9 mouse cellular contexts compared by ENCODE assay signal in genomic region chr12:54558106-54558505, GRCm38 (mm10).
A peak's percentile ranks its signal among the peaks of the same experiment; 100 is the strongest.
DNase-seq lines count a peak whose midpoint lies in the region; ATAC-seq and TF ChIP-seq lines count a peak whose summit lies in the region.
"Had no signal": no experiment of that assay in that cellular context is flagged by ENCODE, and none has a peak within 500 bp of the region (broad histone marks: within the 10 kb centered on the region; RNA-seq: fewer than 3 reads in every experiment).

No protein-coding gene starts in this region.

- no peak overlapping the region for H3K4me2 ChIP-seq in embryonic facial prominence, embryonic 11.5 days (ENCODE audit: low read depth, low read length)
- H3K4me2 ChIP-seq in liver, postnatal 0 days (ENCODE audit: low read depth, low read length), result no peak overlapping the region
- no peak overlapping the region for H3K4me2 ChIP-seq in neural tube, embryonic 13.5 days
- H3K4me2 ChIP-seq: midbrain, embryonic 12.5 days had no signal

- no peak overlapping the region for H3K9ac ChIP-seq in embryonic facial prominence, embryonic 11.5 days (replicated peaks; ENCODE audit: low read length)
- no peak overlapping the region for H3K9ac ChIP-seq in liver, postnatal 0 days (replicated peaks)
- H3K9ac ChIP-seq in neural tube, embryonic 13.5 days, result no peak overlapping the region
- H3K9ac ChIP-seq: midbrain, embryonic 12.5 days had no signal

- no peaks in the 10 kb centered on the region for H3K4me1 ChIP-seq in embryonic facial prominence, embryonic 11.5 days (ENCODE audit: control insufficient read depth, insufficient read depth, low read length)
- H3K4me1 ChIP-seq in embryonic facial prominence, embryonic 10.5 days, result no peaks in the 10 kb centered on the region
- H3K4me1 ChIP-seq in liver, postnatal 0 days (ENCODE audit: insufficient read depth), result no peaks in the 10 kb centered on the region
- no peaks in the 10 kb centered on the region for H3K4me1 ChIP-seq in neural tube, embryonic 13.5 days (replicated peaks)
- H3K4me1 ChIP-seq: midbrain, embryonic 12.5 days had no signal

- TF ChIP-seq EP300 in liver, postnatal 0 days (IDR thresholded peaks at IDR 0.05; ENCODE audit: low read depth), result no peak

- peak; percentile 71 for TF ChIP-seq CTCF in liver, postnatal 0 days (IDR thresholded peaks at IDR 0.05; ENCODE audit: low read depth)

- H3K27me3 ChIP-seq in embryonic facial prominence, embryonic 11.5 days (ENCODE audit: control insufficient read depth, insufficient read depth, low read length), result no peaks in the 10 kb centered on the region
- H3K27me3 ChIP-seq in embryonic facial prominence, embryonic 10.5 days (replicated peaks; ENCODE audit: low read depth, poor library complexity, severe bottlenecking), result no peaks in the 10 kb centered on the region
- H3K27me3 ChIP-seq in liver, postnatal 0 days (ENCODE audit: insufficient read depth, low read length), result no peaks in the 10 kb centered on the region
- no peaks in the 10 kb centered on the region for H3K27me3 ChIP-seq in neural tube, embryonic 13.5 days
- H3K27me3 ChIP-seq: midbrain, embryonic 12.5 days had no signal

- 52% methylated on average over 2 of the region's 2 CpGs for WGBS in embryonic facial prominence, embryonic 11.5 days
- 66% methylated on average over 2 of the region's 2 CpGs for WGBS in embryonic facial prominence, embryonic 10.5 days
- WGBS in liver, postnatal 0 days (ENCODE audit: insufficient replicate concordance), result 27% methylated on average over 2 of the region's 2 CpGs
- 18% methylated on average over 2 of the region's 2 CpGs for WGBS in neural tube, embryonic 13.5 days

- H3K27ac ChIP-seq in embryonic facial prominence, embryonic 11.5 days (replicated peaks; ENCODE audit: low read depth, low read length), result no peak overlapping the region
- no peak overlapping the region for H3K27ac ChIP-seq in embryonic facial prominence, embryonic 10.5 days (replicated peaks)
- H3K27ac ChIP-seq in liver, postnatal 0 days (ENCODE audit: low read depth), result no peak overlapping the region
- no peak overlapping the region for H3K27ac ChIP-seq in neural tube, embryonic 13.5 days (replicated peaks)
- H3K27ac ChIP-seq: midbrain, embryonic 12.5 days had no signal

- peak; percentile 70 for DNase-seq in embryonic facial prominence, embryonic 11.5 days (ENCODE audit: low spot score)
- DNase-seq in embryonic facial prominence, embryonic 10.5 days (ENCODE audit: low spot score), result no peak
- DNase-seq in liver, postnatal 0 days, result no peak
- DNase-seq in liver, result no peak
- DNase-seq in c-Kit-positive CD71-negative TER-119-negative erythroid progenitor cells, embryonic 14.5 days (ENCODE audit: low read depth), result peak; percentile 24
- peak; percentile 80 for DNase-seq in induced T-regulatory cell, adult 2 months (ENCODE audit: low read depth)
- no peak for DNase-seq in testis, postnatal 10 days (ENCODE audit: low spot score)

- ATAC-seq in embryonic facial prominence, embryonic 11.5 days (replicated peaks; ENCODE audit: insufficient number of reproducible peaks, low FRiP score, low TSS enrichment, low read depth), result no peak
- ATAC-seq in liver, postnatal 0 days, result no peak
- ATAC-seq in neural tube, embryonic 13.5 days (ENCODE audit: low read depth), result peak; percentile 83

- no peaks in the 10 kb centered on the region for H3K9me3 ChIP-seq in embryonic facial prominence, embryonic 11.5 days (replicated peaks; ENCODE audit: control insufficient read depth, low read length)
- H3K9me3 ChIP-seq in embryonic facial prominence, embryonic 10.5 days, result no peaks in the 10 kb centered on the region
- no peaks in the 10 kb centered on the region for H3K9me3 ChIP-seq in liver, postnatal 0 days (ENCODE audit: low read length)
- H3K9me3 ChIP-seq in neural tube, embryonic 13.5 days, result no peaks in the 10 kb centered on the region
- H3K9me3 ChIP-seq: midbrain, embryonic 12.5 days had no signal

- H3K36me3 ChIP-seq in embryonic facial prominence, embryonic 11.5 days (replicated peaks; ENCODE audit: control insufficient read depth, insufficient read depth, low read depth, low read length), result no peaks in the 10 kb centered on the region
- no peaks in the 10 kb centered on the region for H3K36me3 ChIP-seq in embryonic facial prominence, embryonic 10.5 days (replicated peaks)
- no peaks in the 10 kb centered on the region for H3K36me3 ChIP-seq in liver, postnatal 0 days (replicated peaks; ENCODE audit: insufficient read depth, low read length)
- no peaks in the 10 kb centered on the region for H3K36me3 ChIP-seq in neural tube, embryonic 13.5 days
- H3K36me3 ChIP-seq: midbrain, embryonic 12.5 days had no signal

- no peak overlapping the region for H3K4me3 ChIP-seq in embryonic facial prominence, embryonic 11.5 days (ENCODE audit: low read depth, low read length)
- no peak overlapping the region for H3K4me3 ChIP-seq in embryonic facial prominence, embryonic 10.5 days
- no peak overlapping the region for H3K4me3 ChIP-seq in liver, postnatal 0 days (ENCODE audit: low read depth, low read length)
- no peak overlapping the region for H3K4me3 ChIP-seq in neural tube, embryonic 13.5 days
- H3K4me3 ChIP-seq: midbrain, embryonic 12.5 days had no signal

Comparison
In these comparisons a context has a peak if more than half of its experiments do, and no peak if none do; other contexts are left out.
1. DNase-seq: peak in embryonic facial prominence, embryonic 11.5 days (single experiment), c-Kit-positive CD71-negative TER-119-negative erythroid progenitor cells, embryonic 14.5 days (single experiment) and induced T-regulatory cell, adult 2 months (single experiment); none in embryonic facial prominence, embryonic 10.5 days (single experiment), liver, postnatal 0 days (single experiment), liver (single experiment) and testis, postnatal 10 days (single experiment).